In the genomic region with DNA sequence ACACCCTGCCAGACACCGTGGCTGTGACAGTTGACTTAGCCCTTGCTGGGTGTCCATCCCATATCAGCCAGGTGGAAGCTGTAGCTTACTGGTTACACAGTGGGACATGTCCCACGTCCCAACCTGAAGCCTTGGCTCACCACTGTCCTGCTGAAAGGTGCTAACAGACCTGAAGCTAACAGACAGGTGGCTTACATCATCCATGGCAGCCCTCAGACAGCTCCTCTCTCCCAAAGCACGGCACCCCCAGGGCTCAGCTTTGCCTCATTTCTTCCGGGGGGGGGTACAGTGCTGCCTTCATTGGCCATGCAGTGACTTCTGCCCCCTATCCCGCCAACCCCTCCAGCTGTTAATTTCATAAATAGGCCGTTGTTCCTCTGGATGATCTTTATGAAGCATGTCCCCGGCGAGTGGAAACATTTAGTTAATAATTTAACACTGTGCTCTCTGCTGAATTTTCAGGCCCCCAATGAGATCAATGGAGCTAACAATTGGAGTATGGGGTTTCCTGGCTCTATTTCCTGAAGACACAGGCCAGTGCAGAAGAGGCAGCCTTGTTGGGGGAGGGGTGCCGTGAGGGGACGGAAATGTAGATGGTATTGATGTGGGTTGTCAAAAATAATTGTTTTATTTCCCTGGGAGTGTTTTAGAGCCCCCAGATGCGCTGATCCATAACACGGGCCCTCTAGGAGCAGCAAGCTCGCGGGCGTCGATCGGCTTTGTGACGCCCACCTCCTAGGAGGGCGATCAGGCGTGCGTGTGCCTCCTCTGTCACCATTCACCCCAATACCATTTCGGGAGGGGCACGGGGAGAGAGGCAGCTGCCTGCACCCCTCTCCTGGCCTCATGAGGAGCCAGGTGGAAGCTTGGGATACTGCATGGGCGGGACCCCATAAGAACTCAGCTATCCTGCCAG, we compare ENCODE assay signal across 16 mouse cellular contexts.
DNase-seq lines count a peak whose midpoint lies in the region; ATAC-seq and TF ChIP-seq lines count a peak whose summit lies in the region.
"Had no signal": no experiment of that assay in that cellular context is flagged by ENCODE, and none has a peak within 500 bp of the region (broad histone marks: within the 10 kb centered on the region; RNA-seq: fewer than 3 reads in every experiment).

No protein-coding gene starts in this region.

- no peak for TF ChIP-seq CTCF in hindbrain, postnatal 0 days (IDR thresholded peaks at IDR 0.05; ENCODE audit: low read depth)

- peaks cover 18% of the 10 kb centered on the region for H3K27me3 ChIP-seq in hindbrain, embryonic 10.5 days (ENCODE audit: insufficient read depth, poor library complexity, severe bottlenecking)
- H3K27me3 ChIP-seq in hindbrain, postnatal 0 days (ENCODE audit: insufficient read depth, low read length), result no peaks in the 10 kb centered on the region
- H3K27me3 ChIP-seq in liver, embryonic 12.5 days (replicated peaks), result no peaks in the 10 kb centered on the region
- H3K27me3 ChIP-seq in liver, embryonic 11.5 days (replicated peaks; ENCODE audit: control insufficient read depth, insufficient read depth, low read length), result no peaks in the 10 kb centered on the region
- no peaks in the 10 kb centered on the region for H3K27me3 ChIP-seq in intestine, embryonic 14.5 days (replicated peaks; ENCODE audit: control insufficient read depth, insufficient read depth, low read length)
- H3K27me3 ChIP-seq in liver, embryonic 16.5 days (ENCODE audit: control insufficient read depth, insufficient read depth, low read depth, low read length), result no peaks in the 10 kb centered on the region

- no peaks in the 10 kb centered on the region for H3K9me3 ChIP-seq in hindbrain, embryonic 10.5 days
- H3K9me3 ChIP-seq in hindbrain, postnatal 0 days (ENCODE audit: low read length), result no peaks in the 10 kb centered on the region
- no peaks in the 10 kb centered on the region for H3K9me3 ChIP-seq in liver, embryonic 12.5 days (replicated peaks)
- no peaks in the 10 kb centered on the region for H3K9me3 ChIP-seq in liver, embryonic 11.5 days (ENCODE audit: control insufficient read depth, low read length)
- H3K9me3 ChIP-seq in intestine, embryonic 14.5 days (ENCODE audit: control insufficient read depth, low read length), result no peaks in the 10 kb centered on the region
- no peaks in the 10 kb centered on the region for H3K9me3 ChIP-seq in liver, embryonic 16.5 days (replicated peaks; ENCODE audit: control insufficient read depth, low read length)

- H3K4me3 ChIP-seq in hindbrain, embryonic 10.5 days, result no peak overlapping the region
- H3K4me3 ChIP-seq in hindbrain, postnatal 0 days (ENCODE audit: low read length), result no peak overlapping the region
- H3K4me3 ChIP-seq in liver, embryonic 12.5 days, result no peak overlapping the region
- H3K4me3 ChIP-seq in liver, embryonic 11.5 days (ENCODE audit: low read depth, low read length), result no peak overlapping the region
- H3K4me3 ChIP-seq in intestine, embryonic 14.5 days (ENCODE audit: low read depth, low read length), result no peak overlapping the region
- H3K4me3 ChIP-seq in liver, embryonic 16.5 days (ENCODE audit: low read depth, low read length), result no peak overlapping the region
- H3K4me3 ChIP-seq: myocyte had no signal

- no peak overlapping the region for H3K9ac ChIP-seq in hindbrain, postnatal 0 days (replicated peaks; ENCODE audit: low read length)
- no peak overlapping the region for H3K9ac ChIP-seq in liver, embryonic 12.5 days
- H3K9ac ChIP-seq in liver, embryonic 11.5 days (ENCODE audit: low read depth, low read length), result no peak overlapping the region
- H3K9ac ChIP-seq in intestine, embryonic 14.5 days (ENCODE audit: low read length), result no peak overlapping the region
- no peak overlapping the region for H3K9ac ChIP-seq in liver, embryonic 16.5 days (ENCODE audit: low read depth, low read length)

- peak overlapping the region; percentile 67 for H3K27ac ChIP-seq in hindbrain, embryonic 10.5 days
- no peak overlapping the region for H3K27ac ChIP-seq in hindbrain, postnatal 0 days
- 0 out of 2 replicates have a peak overlapping the region, but pooled peaks have one; percentile 25 for H3K27ac ChIP-seq in liver, embryonic 12.5 days
- no peak overlapping the region for H3K27ac ChIP-seq in liver, embryonic 11.5 days (ENCODE audit: low read depth, low read length)
- 0 out of 2 replicates have a peak overlapping the region, but pooled peaks have one; percentile 5 for H3K27ac ChIP-seq in intestine, embryonic 14.5 days (ENCODE audit: low read depth)
- peak overlapping the region; percentile 56; the same call in 1 of the 2 replicates for H3K27ac ChIP-seq in liver, embryonic 16.5 days (ENCODE audit: low read length)

- WGBS in hindbrain, embryonic 10.5 days, result 82% methylated on average over 24 of the region's 24 CpGs
- 65% methylated on average over 24 of the region's 24 CpGs for WGBS in hindbrain, postnatal 0 days
- WGBS in liver, embryonic 12.5 days (ENCODE audit: insufficient replicate concordance), result 74% methylated on average over 24 of the region's 24 CpGs
- 77% methylated on average over 24 of the region's 24 CpGs for WGBS in liver, embryonic 11.5 days
- 68% methylated on average over 24 of the region's 24 CpGs for WGBS in intestine, embryonic 14.5 days
- 63% methylated on average over 24 of the region's 24 CpGs for WGBS in liver, embryonic 16.5 days (ENCODE audit: insufficient replicate concordance)

- DNase-seq in hindbrain, embryonic 10.5 days (ENCODE audit: low spot score), result no peak
- DNase-seq in hindbrain, postnatal 0 days (ENCODE audit: low spot score), result no peak
- no peak for DNase-seq in liver, embryonic 11.5 days (ENCODE audit: low spot score)
- no peak for DNase-seq in intestine, embryonic 14.5 days (ENCODE audit: low spot score)
- no peak for DNase-seq in layer of hippocampus, adult 9-10 months (ENCODE audit: low spot score)
- DNase-seq in cerebellum, postnatal 36 days, result no peak
- DNase-seq: adrenal gland, postnatal 36 days; cerebellum, adult 9-11 months; embryo, embryonic 11 days; gastrocnemius, postnatal 10 days; heart, postnatal 36 days; kidney, adult 9 months had no signal

- H3K4me1 ChIP-seq in hindbrain, embryonic 10.5 days (replicated peaks), result peaks cover 53% of the 10 kb centered on the region
- H3K4me1 ChIP-seq in hindbrain, postnatal 0 days (ENCODE audit: insufficient read depth, low read length), result peaks cover 21% of the 10 kb centered on the region
- peaks cover 30% of the 10 kb centered on the region for H3K4me1 ChIP-seq in liver, embryonic 12.5 days
- peaks cover 6% of the 10 kb centered on the region for H3K4me1 ChIP-seq in liver, embryonic 11.5 days (replicated peaks; ENCODE audit: control insufficient read depth, insufficient read depth, low read length)
- H3K4me1 ChIP-seq in intestine, embryonic 14.5 days (replicated peaks; ENCODE audit: control insufficient read depth, insufficient read depth, low read length), result peaks cover 24% of the 10 kb centered on the region
- no peaks in the 10 kb centered on the region; the same call in none of the 2 replicates for H3K4me1 ChIP-seq in liver, embryonic 16.5 days (ENCODE audit: control insufficient read depth, low read depth, low read length)

- no peak for ATAC-seq in hindbrain, postnatal 0 days
- ATAC-seq in liver, embryonic 12.5 days, result no peak; the same call in 1 of the 2 replicates
- no peak for ATAC-seq in liver, embryonic 11.5 days (replicated peaks; ENCODE audit: low FRiP score)
- ATAC-seq in intestine, embryonic 14.5 days (replicated peaks; ENCODE audit: low FRiP score, low TSS enrichment, low read depth), result 0 out of 2 replicates have a peak, but pooled peaks have one; percentile 7
- peak; percentile 55 for ATAC-seq in liver, embryonic 16.5 days (ENCODE audit: low read depth)
- ATAC-seq: activated CD4-positive, CD25-positive, alpha-beta regulatory T cell, adult 4 months had no signal

- no peaks in the 10 kb centered on the region for H3K36me3 ChIP-seq in hindbrain, embryonic 10.5 days
- H3K36me3 ChIP-seq in hindbrain, postnatal 0 days (ENCODE audit: insufficient read depth, low read length), result no peaks in the 10 kb centered on the region
- no peaks in the 10 kb centered on the region for H3K36me3 ChIP-seq in liver, embryonic 12.5 days
- no peaks in the 10 kb centered on the region for H3K36me3 ChIP-seq in liver, embryonic 11.5 days (ENCODE audit: control insufficient read depth, insufficient read depth, low read length)
- no peaks in the 10 kb centered on the region for H3K36me3 ChIP-seq in intestine, embryonic 14.5 days (ENCODE audit: control insufficient read depth, insufficient read depth, low read length)
- no peaks in the 10 kb centered on the region for H3K36me3 ChIP-seq in liver, embryonic 16.5 days (ENCODE audit: control insufficient read depth, insufficient read depth)

- no peak overlapping the region for H3K4me2 ChIP-seq in hindbrain, postnatal 0 days (ENCODE audit: low read depth, low read length)
- H3K4me2 ChIP-seq in liver, embryonic 12.5 days, result no peak overlapping the region
- H3K4me2 ChIP-seq in liver, embryonic 11.5 days, result no peak overlapping the region
- H3K4me2 ChIP-seq in intestine, embryonic 14.5 days (ENCODE audit: low read length), result no peak overlapping the region
- H3K4me2 ChIP-seq in liver, embryonic 16.5 days (ENCODE audit: low read depth, low read length), result 0 out of 2 replicates have a peak overlapping the region, but pooled peaks have one; percentile 4

Comparison
In these comparisons a context has a peak if more than half of its experiments do, and no peak if none do; other contexts are left out.
1. H3K27ac ChIP-seq: peak in hindbrain, embryonic 10.5 days (single experiment), liver, embryonic 12.5 days (single experiment), intestine, embryonic 14.5 days (single experiment) and liver, embryonic 16.5 days (single experiment); none in hindbrain, postnatal 0 days (single experiment) and liver, embryonic 11.5 days (single experiment).
2. ATAC-seq: peak in intestine, embryonic 14.5 days (single experiment) and liver, embryonic 16.5 days (single experiment); none in hindbrain, postnatal 0 days (single experiment), liver, embryonic 12.5 days (single experiment) and liver, embryonic 11.5 days (single experiment).